8 mouse cellular contexts compared by ENCODE assay signal in the genomic region with DNA sequence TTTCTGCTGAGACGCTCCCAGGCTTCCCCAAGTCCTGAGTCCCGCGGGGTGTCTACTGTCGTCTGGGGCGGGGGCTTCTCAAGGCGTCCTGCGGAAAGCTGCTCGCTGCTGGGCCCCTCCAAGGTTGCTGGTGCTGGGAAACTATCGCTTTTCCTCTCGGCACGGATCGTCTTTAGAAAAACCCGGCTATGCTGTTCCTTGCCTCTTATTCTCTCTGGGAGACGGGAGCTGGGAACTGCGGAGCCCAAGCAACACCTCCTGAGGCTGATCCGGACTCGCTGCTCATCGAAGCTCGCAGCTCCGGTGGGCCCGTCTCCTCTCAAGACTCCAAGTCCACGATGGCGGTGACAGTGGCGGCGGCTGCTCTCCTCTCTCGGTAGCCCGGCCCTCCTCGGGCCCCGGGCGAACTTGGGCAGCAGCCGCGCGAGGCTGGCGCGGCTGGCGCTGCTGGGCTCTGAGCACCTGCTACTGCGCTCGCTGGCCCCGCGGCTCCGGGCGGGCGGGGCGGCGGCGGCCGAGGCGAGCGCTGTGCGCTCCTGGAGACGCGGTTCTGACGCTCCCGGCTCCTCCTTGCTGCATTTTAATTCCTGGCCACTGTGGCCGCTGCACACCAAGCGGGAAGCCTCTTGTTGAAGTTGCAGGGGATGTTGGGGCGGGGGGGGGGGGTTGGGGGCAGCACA.
DNase-seq lines count a peak whose midpoint lies in the region; ATAC-seq and TF ChIP-seq lines count a peak whose summit lies in the region.

No protein-coding gene starts in this region.

- no peak for TF ChIP-seq CTCF in cerebellum, adult 2 months (IDR thresholded peaks at IDR 0.05; ENCODE audit: borderline replicate concordance, insufficient read depth, low read depth, low read length)
- peak; percentile 52 for TF ChIP-seq CTCF in forebrain, postnatal 0 days (IDR thresholded peaks at IDR 0.05; ENCODE audit: low read depth)
- TF ChIP-seq CTCF in olfactory bulb, adult 2 months (IDR thresholded peaks at IDR 0.05; ENCODE audit: insufficient read depth, low read depth, low read length), result 0 out of 2 replicates have a peak, but pooled peaks have one; percentile 5

- ATAC-seq in forebrain, postnatal 0 days, result peak; percentile 89
- peak; percentile 59; the same call in 1 of the 2 replicates for ATAC-seq in intestine, embryonic 14.5 days (replicated peaks; ENCODE audit: low FRiP score, low TSS enrichment, low read depth)
- ATAC-seq in limb, embryonic 11.5 days (ENCODE audit: insufficient number of reproducible peaks, low FRiP score, low TSS enrichment, low read depth), result peak; percentile 54; the same call in 1 of the 2 replicates
- ATAC-seq in granulocyte monocyte progenitor cell, adult 5-6 weeks (replicated peaks; ENCODE audit: poor library complexity, severe bottlenecking), result no peak

- H3K4me3 ChIP-seq in cerebellum, adult 2 months (replicated peaks; ENCODE audit: insufficient read depth, low read depth, low read length), result peak overlapping the region; percentile 65
- H3K4me3 ChIP-seq in forebrain, postnatal 0 days (ENCODE audit: low read depth, low read length), result peak overlapping the region; percentile 63
- H3K4me3 ChIP-seq in intestine, embryonic 14.5 days (ENCODE audit: low read depth, low read length), result peak overlapping the region; percentile 49
- H3K4me3 ChIP-seq in limb, embryonic 11.5 days (ENCODE audit: low read depth, low read length), result peak overlapping the region; percentile 36
- peak overlapping the region; percentile 55 for H3K4me3 ChIP-seq in olfactory bulb, adult 2 months (ENCODE audit: insufficient read depth, low read depth, low read length)

- H3K27ac ChIP-seq in cerebellum, adult 2 months (ENCODE audit: insufficient read depth, low read length), result no peak overlapping the region
- peak overlapping the region; percentile 64 for H3K27ac ChIP-seq in forebrain, postnatal 0 days (ENCODE audit: low read depth, low read length)
- no peak overlapping the region for H3K27ac ChIP-seq in intestine, embryonic 14.5 days (ENCODE audit: low read depth)
- H3K27ac ChIP-seq in limb, embryonic 11.5 days (replicated peaks; ENCODE audit: low read depth, low read length), result no peak overlapping the region
- H3K27ac ChIP-seq in olfactory bulb, adult 2 months (ENCODE audit: insufficient read depth, low read depth, low read length), result peak overlapping the region; percentile 13; the same call in 1 of the 2 replicates

- peak overlapping the region; percentile 60 for H3K9ac ChIP-seq in forebrain, postnatal 0 days
- H3K9ac ChIP-seq in intestine, embryonic 14.5 days (ENCODE audit: low read length), result no peak overlapping the region
- no peak overlapping the region for H3K9ac ChIP-seq in limb, embryonic 11.5 days (ENCODE audit: low read length)

- no peaks in the 10 kb centered on the region for H3K36me3 ChIP-seq in forebrain, postnatal 0 days (ENCODE audit: insufficient read depth)
- H3K36me3 ChIP-seq in intestine, embryonic 14.5 days (ENCODE audit: control insufficient read depth, insufficient read depth, low read length), result no peaks in the 10 kb centered on the region
- no peaks in the 10 kb centered on the region for H3K36me3 ChIP-seq in limb, embryonic 11.5 days (ENCODE audit: control insufficient read depth, insufficient read depth, low read length)

- no peak for TF ChIP-seq POLR2A in cerebellum, adult 2 months (IDR thresholded peaks at IDR 0.05; ENCODE audit: borderline replicate concordance, insufficient read depth, low read length)
- TF ChIP-seq POLR2A in olfactory bulb, adult 2 months (IDR thresholded peaks at IDR 0.05; ENCODE audit: insufficient read depth, low read depth, low read length), result no peak

- under 1% methylated on average over 57 of the region's 57 CpGs for WGBS in cerebellum, adult 2 months
- WGBS in forebrain, postnatal 0 days, result under 1% methylated on average over 57 of the region's 57 CpGs
- 1% methylated on average over 56 of the region's 57 CpGs for WGBS in intestine, embryonic 14.5 days
- WGBS in limb, embryonic 11.5 days, result under 1% methylated on average over 56 of the region's 57 CpGs
- WGBS in olfactory bulb, adult 2 months, result under 1% methylated on average over 57 of the region's 57 CpGs

- H3K9me3 ChIP-seq in forebrain, postnatal 0 days (ENCODE audit: low read length), result no peaks in the 10 kb centered on the region
- H3K9me3 ChIP-seq in intestine, embryonic 14.5 days (ENCODE audit: control insufficient read depth, low read length), result no peaks in the 10 kb centered on the region
- no peaks in the 10 kb centered on the region for H3K9me3 ChIP-seq in limb, embryonic 11.5 days (ENCODE audit: control insufficient read depth, low read length)

- H3K4me1 ChIP-seq in cerebellum, adult 2 months (ENCODE audit: control insufficient read depth, insufficient read depth, low read length), result no peaks in the 10 kb centered on the region
- H3K4me1 ChIP-seq in forebrain, postnatal 0 days (ENCODE audit: insufficient read depth), result peaks cover 3% of the 10 kb centered on the region; the same call in 1 of the 2 replicates
- 0 out of 2 replicates have a peak, but pooled peaks cover 3% of the 10 kb centered on the region for H3K4me1 ChIP-seq in intestine, embryonic 14.5 days (replicated peaks; ENCODE audit: control insufficient read depth, insufficient read depth, low read length)
- peaks cover 17% of the 10 kb centered on the region for H3K4me1 ChIP-seq in limb, embryonic 11.5 days (ENCODE audit: control insufficient read depth, insufficient read depth, low read length)
- H3K4me1 ChIP-seq in olfactory bulb, adult 2 months (ENCODE audit: control insufficient read depth, insufficient read depth, low read length), result peaks cover 15% of the 10 kb centered on the region

- peak; percentile 4 to 19 for DNase-seq in heart, adult 18-20 months
- no peak for DNase-seq in heart, adult 9 months (ENCODE audit: low spot score in 2 of 2)
- peak; percentile 67 to 71 for DNase-seq in cerebellum, adult 2 months
- DNase-seq in forebrain, postnatal 0 days, result peak; percentile 87
- peak; percentile 80 for DNase-seq in intestine, embryonic 14.5 days (ENCODE audit: low spot score)
- peak; percentile 65 for DNase-seq in limb, embryonic 11.5 days (ENCODE audit: low spot score)

- H3K27me3 ChIP-seq in cerebellum, adult 2 months (ENCODE audit: control insufficient read depth, insufficient read depth, low read length), result no peaks in the 10 kb centered on the region
- peaks cover 6% of the 10 kb centered on the region for H3K27me3 ChIP-seq in forebrain, postnatal 0 days (ENCODE audit: insufficient read depth, low read length)
- H3K27me3 ChIP-seq in intestine, embryonic 14.5 days (replicated peaks; ENCODE audit: control insufficient read depth, insufficient read depth, low read length), result peaks cover 76% of the 10 kb centered on the region
- peaks cover 32% of the 10 kb centered on the region for H3K27me3 ChIP-seq in limb, embryonic 11.5 days (ENCODE audit: control insufficient read depth, insufficient read depth, low read length)

- peak overlapping the region; percentile 97 for H3K4me2 ChIP-seq in forebrain, postnatal 0 days (ENCODE audit: low read depth)
- H3K4me2 ChIP-seq in intestine, embryonic 14.5 days (ENCODE audit: low read length), result peak overlapping the region; percentile 85
- peak overlapping the region; percentile 92 for H3K4me2 ChIP-seq in limb, embryonic 11.5 days (ENCODE audit: low read depth, severe bottlenecking)

Comparison
In these comparisons a context has a peak if more than half of its experiments do, and no peak if none do; other contexts are left out.
1. DNase-seq: peak in heart, adult 18-20 months (2 of 2), cerebellum, adult 2 months (2 of 2), forebrain, postnatal 0 days (single experiment), intestine, embryonic 14.5 days (single experiment) and limb, embryonic 11.5 days (single experiment); none in heart, adult 9 months (0 of 2).
2. H3K27ac ChIP-seq: peak in forebrain, postnatal 0 days (single experiment) and olfactory bulb, adult 2 months (single experiment); none in cerebellum, adult 2 months (single experiment), intestine, embryonic 14.5 days (single experiment) and limb, embryonic 11.5 days (single experiment).
3. Peak in every context shown above with its lines, with median percentiles within 50 percentile points of each other: H3K4me3 ChIP-seq and H3K4me2 ChIP-seq.